Mouse (Mus musculus): Measurements from ENCODE around the gene Tnni2. TPM values are rescaled to one million over a fixed set of nuclear protein-coding genes. Genes with fewer than 3 reads are reported as not detected.

Gene Tnni2
- polyA plus RNA-seq, 1 experiment from 2014 or later = 1.3 TPM

DNA sequence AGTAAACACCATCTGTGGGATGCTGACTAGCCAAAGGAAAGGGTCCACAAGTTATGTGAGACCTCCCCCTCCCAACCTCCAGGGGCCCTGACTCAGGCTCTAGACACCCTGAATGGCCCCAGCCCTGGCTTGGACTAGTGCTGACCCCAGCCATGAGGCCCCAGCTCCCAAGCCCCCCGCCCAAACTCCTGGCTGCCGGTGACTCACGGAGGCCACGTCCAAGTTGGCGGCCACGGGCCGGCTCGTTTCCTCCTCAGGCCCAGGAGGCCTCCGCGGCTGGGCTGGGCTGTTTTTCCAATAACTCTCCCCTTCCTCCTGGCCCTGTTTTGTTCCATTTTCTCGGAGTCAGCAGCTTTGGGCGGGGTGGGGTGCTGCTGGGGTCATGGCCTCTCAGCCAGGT is 43.2 kb downstream of the Tnni2 start:
- DNase-seq (ENCODE audit: low spot score) (no peak), ATAC-seq (replicated peaks; ENCODE audit: low FRiP score) (no peak)
- WGBS = 88% methylated on average over 12 of the region's 12 CpGs
- Histone ChIP-seq H3K27ac (ENCODE audit: low read depth, low read length) (no peak overlapping the region), H3K4me3 (ENCODE audit: low read depth, low read length) (no peak overlapping the region), H3K4me2 (ENCODE audit: low read depth, low read length, severe bottlenecking) (no peak overlapping the region), H3K9ac (ENCODE audit: low read length) (no peak overlapping the region), H3K4me1 (replicated peaks; ENCODE audit: control insufficient read depth, insufficient read depth, low read length) (peaks cover 25% of the 10 kb centered on the region), H3K27me3 (ENCODE audit: control insufficient read depth, insufficient read depth, low read length) (no peaks in the 10 kb centered on the region), H3K9me3 (ENCODE audit: control insufficient read depth, low read length) (no peaks in the 10 kb centered on the region), H3K36me3 (ENCODE audit: control insufficient read depth, insufficient read depth, low read length) (no peaks in the 10 kb centered on the region)

GRCm38 (mm10) chr7:142486751-142487162 is 45.1 kb downstream of the Tnni2 start:
- H3K4me3 ChIP-seq (ENCODE audit: low read depth, low read length) = no peak overlapping the region
- no peaks in the 10 kb centered on the region for H3K36me3 ChIP-seq (ENCODE audit: control insufficient read depth, insufficient read depth, low read length)
- no peaks in the 10 kb centered on the region for H3K27me3 ChIP-seq (ENCODE audit: control insufficient read depth, insufficient read depth, low read length)
- H3K9ac ChIP-seq (ENCODE audit: low read length) = peak overlapping the region; percentile 6; the same call in 1 of the 2 replicates
- DNase-seq (ENCODE audit: low spot score) (no peak), ATAC-seq (replicated peaks; ENCODE audit: low FRiP score) (no peak)
- H3K4me1 ChIP-seq (replicated peaks; ENCODE audit: control insufficient read depth, insufficient read depth, low read length) = peaks cover 21% of the 10 kb centered on the region
- 76% methylated on average over 8 of the region's 8 CpGs for WGBS
- no peak overlapping the region for H3K4me2 ChIP-seq (ENCODE audit: low read depth, low read length, severe bottlenecking)
- H3K9me3 ChIP-seq (ENCODE audit: control insufficient read depth, low read length) = no peaks in the 10 kb centered on the region
- H3K27ac ChIP-seq (ENCODE audit: low read depth, low read length) = no peak overlapping the region

DNA sequence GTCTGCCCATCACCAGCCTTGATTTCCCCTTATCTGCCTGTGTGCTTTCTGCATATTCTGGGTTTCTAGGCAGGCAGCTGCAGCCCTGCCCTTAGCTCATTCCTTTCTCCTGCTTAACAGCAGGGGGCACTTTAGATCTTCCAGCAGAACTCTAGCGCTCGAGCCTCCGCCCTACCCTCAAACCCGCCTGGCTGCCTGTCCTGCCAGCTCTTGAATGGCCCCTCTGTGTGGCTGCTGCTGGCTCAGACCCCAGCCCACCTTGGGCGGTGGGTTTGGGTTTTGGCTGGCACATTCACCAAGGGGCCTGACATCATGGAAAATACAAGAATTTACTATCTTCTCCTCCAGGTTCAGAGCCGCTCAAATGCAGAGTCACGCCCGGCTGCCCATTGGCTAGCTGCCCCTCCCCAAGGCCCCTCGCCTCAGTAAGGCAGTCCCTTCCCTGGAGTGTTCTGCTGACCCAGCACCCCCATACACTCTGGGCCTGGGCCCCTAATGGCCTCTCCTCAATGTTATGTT is 45.8 kb downstream of the Tnni2 start:
- WGBS = 18% methylated on average over 9 of the region's 9 CpGs
- no peak overlapping the region for H3K27ac ChIP-seq (ENCODE audit: low read depth, low read length)

DNA sequence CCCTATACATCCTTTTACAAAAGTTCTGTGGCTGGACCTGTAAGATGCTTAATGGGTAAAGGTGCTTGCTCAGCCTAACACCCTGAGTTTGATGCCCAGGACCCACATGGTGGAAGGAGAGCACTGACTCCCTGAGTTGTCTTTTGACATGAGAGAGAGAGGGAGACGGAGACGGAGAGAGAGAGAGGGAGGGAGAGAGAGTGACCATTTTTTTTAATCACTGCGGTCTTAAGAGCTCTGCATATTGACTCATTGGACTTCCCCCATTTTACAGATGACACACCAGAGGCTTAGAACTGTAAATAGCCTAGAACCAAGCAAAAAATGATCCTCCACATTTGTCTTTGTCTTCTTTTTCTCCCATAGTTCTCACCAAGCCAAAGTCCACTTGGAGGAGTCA is 46.4 kb downstream of the Tnni2 start:
- Histone ChIP-seq H3K9me3 (ENCODE audit: control insufficient read depth, low read length) (no peaks in the 10 kb centered on the region), H3K9ac (ENCODE audit: low read length) (no peak overlapping the region), H3K4me3 (ENCODE audit: low read depth, low read length) (no peak overlapping the region), H3K27me3 (ENCODE audit: control insufficient read depth, insufficient read depth, low read length) (no peaks in the 10 kb centered on the region), H3K4me1 (replicated peaks; ENCODE audit: control insufficient read depth, insufficient read depth, low read length) (peaks cover 11% of the 10 kb centered on the region; the same call in 1 of the 2 replicates), H3K36me3 (ENCODE audit: control insufficient read depth, insufficient read depth, low read length) (no peaks in the 10 kb centered on the region), H3K27ac (ENCODE audit: low read depth, low read length) (no peak overlapping the region), H3K4me2 (ENCODE audit: low read depth, low read length, severe bottlenecking) (no peak overlapping the region)
- DNase-seq (ENCODE audit: low spot score) (no peak), ATAC-seq (replicated peaks; ENCODE audit: low FRiP score) (no peak)
- WGBS = 83% methylated on average over 3 of the region's 3 CpGs

More for the DNA sequence above, 45.8 kb downstream of the Tnni2 start:
- ATAC-seq (replicated peaks; ENCODE audit: low FRiP score) = peak; percentile 72
- H3K9ac ChIP-seq (ENCODE audit: low read length) = peak overlapping the region; percentile 24; the same call in 1 of the 2 replicates
- peaks cover 14% of the 10 kb centered on the region; the same call in 1 of the 2 replicates for H3K4me1 ChIP-seq (replicated peaks; ENCODE audit: control insufficient read depth, insufficient read depth, low read length)
- H3K9me3 ChIP-seq (ENCODE audit: control insufficient read depth, low read length) = no peaks in the 10 kb centered on the region
- no peaks in the 10 kb centered on the region for H3K36me3 ChIP-seq (ENCODE audit: control insufficient read depth, insufficient read depth, low read length)
- no peaks in the 10 kb centered on the region for H3K27me3 ChIP-seq (ENCODE audit: control insufficient read depth, insufficient read depth, low read length)
- DNase-seq (ENCODE audit: low spot score) = peak; percentile 78
- 0 out of 2 replicates have a peak overlapping the region, but pooled peaks have one; percentile 18 for H3K4me2 ChIP-seq (ENCODE audit: low read depth, low read length, severe bottlenecking)
- no peak overlapping the region for H3K4me3 ChIP-seq (ENCODE audit: low read depth, low read length)

DNA sequence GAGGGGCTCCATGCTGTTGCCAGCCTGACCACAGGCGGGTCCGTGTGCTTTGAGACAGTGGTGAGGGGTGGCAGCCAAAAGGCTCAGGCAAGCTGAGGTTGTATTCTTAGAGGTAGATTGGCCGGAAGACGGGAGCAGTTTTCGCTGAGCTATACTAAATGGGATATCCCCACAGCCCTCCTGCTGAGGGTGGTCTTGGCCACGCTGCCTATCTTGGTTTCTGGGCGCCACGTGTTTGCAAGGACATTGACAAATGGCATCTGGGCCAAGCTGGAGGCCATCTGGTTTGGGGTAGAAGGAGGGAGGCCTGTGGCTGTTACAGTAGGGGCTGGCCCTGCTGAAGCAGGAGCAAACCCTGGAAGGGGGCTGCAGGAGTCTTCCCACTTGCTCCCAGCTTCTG is 51.9 kb downstream of the Tnni2 start:
- H3K4me2 ChIP-seq (ENCODE audit: low read depth, low read length, severe bottlenecking) = no peak overlapping the region
- no peak overlapping the region for H3K4me3 ChIP-seq (ENCODE audit: low read depth, low read length)
- H3K36me3 ChIP-seq (ENCODE audit: control insufficient read depth, insufficient read depth, low read length) = no peaks in the 10 kb centered on the region
- no peaks in the 10 kb centered on the region for H3K27me3 ChIP-seq (ENCODE audit: control insufficient read depth, insufficient read depth, low read length)
- H3K27ac ChIP-seq (ENCODE audit: low read depth, low read length) = no peak overlapping the region
- DNase-seq (ENCODE audit: low spot score) = no peak
- ATAC-seq (replicated peaks; ENCODE audit: low FRiP score) = no peak
- no peaks in the 10 kb centered on the region for H3K4me1 ChIP-seq (replicated peaks; ENCODE audit: control insufficient read depth, insufficient read depth, low read length)
- 84% methylated on average over 8 of the region's 8 CpGs for WGBS
- no peaks in the 10 kb centered on the region for H3K9me3 ChIP-seq (ENCODE audit: control insufficient read depth, low read length)
- H3K9ac ChIP-seq (ENCODE audit: low read length) = no peak overlapping the region

Other genes with a start within 250 kb of the Tnni2 start
- not detected in 2 replicates for gene Krtap5-3, start 240.4 kb upstream of the Tnni2 start, polyA plus RNA-seq (2014; fragmentation: Nextera tagmentation; extraction: Ambion mirVana)
- gene Gm7579, start 229.9 kb upstream of the Tnni2 start, polyA plus RNA-seq (2014; fragmentation: Nextera tagmentation; extraction: Ambion mirVana) = not detected in 2 replicates
- not detected in 2 replicates for gene Krtap5-5, start 211.8 kb upstream of the Tnni2 start, polyA plus RNA-seq (2014; fragmentation: Nextera tagmentation; extraction: Ambion mirVana)
- gene Gm40460, start 200.7 kb upstream of the Tnni2 start, polyA plus RNA-seq (2014; fragmentation: Nextera tagmentation; extraction: Ambion mirVana) = not detected in 2 replicates
- not detected in 2 replicates for gene Gm2431, start 183.5 kb upstream of the Tnni2 start, polyA plus RNA-seq (2014; fragmentation: Nextera tagmentation; extraction: Ambion mirVana)
- not detected in 2 replicates for gene Gm4559, start 167.4 kb upstream of the Tnni2 start, polyA plus RNA-seq (2014; fragmentation: Nextera tagmentation; extraction: Ambion mirVana)
- gene Krtap5-1, start 144.7 kb upstream of the Tnni2 start, polyA plus RNA-seq (2014; fragmentation: Nextera tagmentation; extraction: Ambion mirVana) = not detected in 2 replicates
- gene Krtap5-4, start 138.3 kb upstream of the Tnni2 start, polyA plus RNA-seq (2014; fragmentation: Nextera tagmentation; extraction: Ambion mirVana) = not detected in 2 replicates
- 0.24 and 0.32 TPM in 2 replicates for gene Ifitm10, start 68.1 kb upstream of the Tnni2 start, polyA plus RNA-seq (2014; fragmentation: Nextera tagmentation; extraction: Ambion mirVana)
- gene Gm49369, start 59.1 kb upstream of the Tnni2 start, polyA plus RNA-seq (2014; fragmentation: Nextera tagmentation; extraction: Ambion mirVana) = not detected in 2 replicates
- gene Ctsd, start 53.8 kb upstream of the Tnni2 start, polyA plus RNA-seq (2014; fragmentation: Nextera tagmentation; extraction: Ambion mirVana) = 129 and 147 TPM in 2 replicates
- gene Syt8, start 7.0 kb upstream of the Tnni2 start, polyA plus RNA-seq (2014; fragmentation: Nextera tagmentation; extraction: Ambion mirVana) = not detected in 2 replicates
- gene Lsp1, start 19.0 kb downstream of the Tnni2 start, polyA plus RNA-seq (2014; fragmentation: Nextera tagmentation; extraction: Ambion mirVana) = 8.7 and 9.8 TPM in 2 replicates
- 1.00 and 1.0 TPM in 2 replicates for gene Tnnt3, start 57.0 kb downstream of the Tnni2 start, polyA plus RNA-seq (2014; fragmentation: Nextera tagmentation; extraction: Ambion mirVana)
- gene Mrpl23, start 90.9 kb downstream of the Tnni2 start, polyA plus RNA-seq (2014; fragmentation: Nextera tagmentation; extraction: Ambion mirVana) = 18.3 and 18.7 TPM in 2 replicates
- 121 and 141 TPM in 2 replicates for gene Igf2, start 225.0 kb downstream of the Tnni2 start, polyA plus RNA-seq (2014; fragmentation: Nextera tagmentation; extraction: Ambion mirVana)
- not detected in 2 replicates for gene Gm49394, start 228.1 kb downstream of the Tnni2 start, polyA plus RNA-seq (2014; fragmentation: Nextera tagmentation; extraction: Ambion mirVana)

Measured in forebrain, embryonic 11.5 days (tissue).